Mouse (Mus musculus) CH12.LX (cell line): ENCODE results near the gene Smarcd1. TPM values are rescaled to one million over a fixed set of nuclear protein-coding genes. Genes with fewer than 3 reads are reported as not detected.

Experiments used
- DNase-seq: peaks from one replicate; pipeline ENCODE4 v3.0.0-alpha.2; 2013; ENCODE audit errors: extremely low read depth
- H3K27ac ChIP-seq: 2 replicates; pipeline ENCODE4 v1.5.1; 2012; ENCODE audit warnings: low read depth, mild to moderate bottlenecking, control low read depth, moderate library complexity; ENCODE audit not compliant: insufficient read depth
- H3K27me3 ChIP-seq: replicated peaks from 2 replicates; pipeline ENCODE3; 2012; ENCODE audit warnings: inconsistent platforms
- H3K36me3 ChIP-seq, 2 experiments: replicated peaks in 1 of 2; 2 replicates each; pipeline versions ENCODE3 to v1.6.1; 2012; ENCODE audit warnings: inconsistent platforms in 1 of 2, low read length in 1 of 2, mild to moderate bottlenecking in 1 of 2, mixed read lengths in 1 of 2, moderate library complexity in 1 of 2; ENCODE audit not compliant: control insufficient read depth in 1 of 2, insufficient read depth in 1 of 2
- H3K4me1 ChIP-seq, 2 experiments: 2 replicates each; pipeline ENCODE4 v1.6.1; 2012; ENCODE audit warnings: inconsistent platforms in 1 of 2, moderate library complexity in 1 of 2; ENCODE audit not compliant: insufficient read depth in 2 of 2, control insufficient read depth in 1 of 2
- H3K4me2 ChIP-seq: 2 replicates; pipeline ENCODE4 v1.6.1; 2012; ENCODE audit warnings: low read depth, mild to moderate bottlenecking, control low read depth; ENCODE audit not compliant: poor library complexity, insufficient read depth, severe bottlenecking
- H3K4me3 ChIP-seq, 3 experiments: fragments of 150-350 bp in 1 of 3; sonication (generic) in 1 of 3; replicated peaks in 1 of 3; 2 replicates each; pipeline versions ENCODE3 to v1.5.1; 2011 to 2012; ENCODE audit warnings: low read depth in 2 of 3, low read length in 2 of 3, mild to moderate bottlenecking in 2 of 3, moderate library complexity in 2 of 3, control low read depth in 1 of 3, improper control_type of control experiment in 1 of 3, inconsistent platforms in 1 of 3, mixed read lengths in 1 of 3; ENCODE audit not compliant: poor library complexity in 1 of 3
- H3K79me2 ChIP-seq: replicated peaks from 2 replicates; pipeline ENCODE4 v1.6.1; 2012; ENCODE audit warnings: mild to moderate bottlenecking, moderate library complexity; ENCODE audit not compliant: control insufficient read depth, poor library complexity, insufficient read depth, severe bottlenecking; ENCODE audit errors: extremely low read depth
- H3K9ac ChIP-seq: 2 replicates; pipeline ENCODE4 v1.6.1; 2012; ENCODE audit warnings: low read depth, mild to moderate bottlenecking, control low read depth, moderate library complexity; ENCODE audit not compliant: insufficient read depth
- H3K9me3 ChIP-seq: replicated peaks from 2 replicates; pipeline ENCODE3; 2012; ENCODE audit warnings: low read length, inconsistent platforms, mixed read lengths
- BHLHE40 ChIP-seq: IDR thresholded peaks from 2 replicates; pipeline ENCODE4 v1.6.1; 2011; ENCODE audit warnings: mild to moderate bottlenecking, low read depth, low read length, improper control_type of control experiment
- EP300 ChIP-seq: IDR thresholded peaks from 2 replicates; pipeline ENCODE4 v1.6.1; 2011; ENCODE audit warnings: low read length, improper control_type of control experiment
- HCFC1 ChIP-seq: IDR thresholded peaks from 2 replicates; pipeline ENCODE4 v1.6.1; 2012; ENCODE audit warnings: low read depth, mild to moderate bottlenecking, inconsistent platforms, low read length, improper control_type of control experiment
- IRF4 ChIP-seq: IDR thresholded peaks from 2 replicates; pipeline ENCODE4 v1.6.1; 2014; ENCODE audit warnings: low read depth, mild to moderate bottlenecking, inconsistent platforms, low read length, improper control_type of control experiment
- JUN ChIP-seq: IDR thresholded peaks from 2 replicates; pipeline ENCODE4 v1.6.1; 2011; ENCODE audit warnings: low read depth, mild to moderate bottlenecking, low read length, improper control_type of control experiment, moderate library complexity; ENCODE audit not compliant: insufficient read depth
- MAX ChIP-seq: IDR thresholded peaks from 2 replicates; pipeline ENCODE4 v1.6.1; 2011; ENCODE audit warnings: low read length, improper control_type of control experiment
- MAZ ChIP-seq: IDR thresholded peaks from 2 replicates; pipeline ENCODE4 v1.6.1; 2012; ENCODE audit warnings: low read depth, mild to moderate bottlenecking, inconsistent platforms, low read length, improper control_type of control experiment, moderate library complexity
- NRF1 ChIP-seq: IDR thresholded peaks from 2 replicates; pipeline ENCODE4 v1.6.1; 2014; ENCODE audit warnings: low read depth, mild to moderate bottlenecking, inconsistent platforms, low read length, improper control_type of control experiment, moderate library complexity
- PAX5 ChIP-seq: IDR thresholded peaks from 2 replicates; pipeline ENCODE4 v1.6.1; 2012; ENCODE audit warnings: low read length, inconsistent platforms, mixed read lengths
- POLR2AphosphoS2 ChIP-seq: IDR thresholded peaks from 2 replicates; pipeline ENCODE4 v1.6.1; 2011; ENCODE audit warnings: low read depth, low read length, improper control_type of control experiment
- ZKSCAN1 ChIP-seq: IDR thresholded peaks from 2 replicates; pipeline ENCODE4 v1.6.1; 2012; ENCODE audit warnings: low read depth, inconsistent platforms, low read length, improper control_type of control experiment, borderline replicate concordance
- dilution Hi-C: fragments of 300-500 bp; cut with MboI; formaldehyde crosslinking; loops from 2 replicates; pipeline ENCODE4 v1.14.3; 2020; ENCODE audit warnings: low sequenced_read_pairs; ENCODE audit not compliant: extremely low pct_unique_long_range_greater_than_20kb, extremely low pct_ligation_motif_present
- in situ Hi-C: fragments of 300-500 bp; cut with MboI; formaldehyde crosslinking; loops from 3 replicates; pipeline ENCODE4 v1.14.3; 2019; ENCODE audit warnings: low sequenced_read_pairs, low pct_ligation_motif_present, low pct_unique_long_range_greater_than_20kb, mixed read lengths
- polyA plus RNA-seq: library from polyadenylated mRNA; unstranded; fragments of >175 nt; gene quantifications from 2 replicates; pipeline ENCODE4 v1.2.1, GENCODE M21; 2012; ENCODE audit warnings: low read depth; ENCODE audit not compliant: insufficient read length
- total RNA-seq, 2 experiments: library from RNA; depleted of rRNA; stranded (reverse); fragments of 300-350 nt in 1 of 2; fragments of >200 nt in 1 of 2; gene quantifications; 2 replicates each; pipeline ENCODE4 v1.2.3; 2012 to 2014

Gene Smarcd1
- total and polyA plus RNA-seq, 3 experiments = 12.5 to 69.9 (median 17.9) TPM

GRCm38 (mm10) chr15:99670154-99670821 is 31.6 kb upstream of the Smarcd1 start, which contains the start of gene Asic1:
Gene Asic1 (plus strand): TSS chr15:99670368.
- in situ Hi-C loops (loop anchor here (5.0 kb wide), 1 partner anchor 168 kb away; no protein-coding TSS in a partner anchor), dilution Hi-C loops (no loop called here)
- Histone ChIP-seq H3K36me3 (no peaks in the 10 kb centered on the region), H3K9ac (no peak within 1 kb of the TSS), H3K27ac (no peak within 1 kb of the TSS), H3K9me3 (peaks cover 4% of the 10 kb centered on the region), H3K4me2 (peak within 1 kb of the TSS; percentile 27), H3K4me1 (peaks cover 0 to 10% of the 10 kb centered on the region in 2 experiments; a peak in 1 of 4 replicates), H3K79me2 (no peaks in the 10 kb centered on the region), H3K4me3 (peak within 1 kb of the TSS in 1 of 3 experiments; percentile 9), H3K27me3 (peaks cover 72% of the 10 kb centered on the region)
- TF ChIP-seq JUN (no peak), PAX5 (no peak), NRF1 (peak; percentile 64), BHLHE40 (peak; percentile 45)
- DNase-seq = no peak

DNA sequence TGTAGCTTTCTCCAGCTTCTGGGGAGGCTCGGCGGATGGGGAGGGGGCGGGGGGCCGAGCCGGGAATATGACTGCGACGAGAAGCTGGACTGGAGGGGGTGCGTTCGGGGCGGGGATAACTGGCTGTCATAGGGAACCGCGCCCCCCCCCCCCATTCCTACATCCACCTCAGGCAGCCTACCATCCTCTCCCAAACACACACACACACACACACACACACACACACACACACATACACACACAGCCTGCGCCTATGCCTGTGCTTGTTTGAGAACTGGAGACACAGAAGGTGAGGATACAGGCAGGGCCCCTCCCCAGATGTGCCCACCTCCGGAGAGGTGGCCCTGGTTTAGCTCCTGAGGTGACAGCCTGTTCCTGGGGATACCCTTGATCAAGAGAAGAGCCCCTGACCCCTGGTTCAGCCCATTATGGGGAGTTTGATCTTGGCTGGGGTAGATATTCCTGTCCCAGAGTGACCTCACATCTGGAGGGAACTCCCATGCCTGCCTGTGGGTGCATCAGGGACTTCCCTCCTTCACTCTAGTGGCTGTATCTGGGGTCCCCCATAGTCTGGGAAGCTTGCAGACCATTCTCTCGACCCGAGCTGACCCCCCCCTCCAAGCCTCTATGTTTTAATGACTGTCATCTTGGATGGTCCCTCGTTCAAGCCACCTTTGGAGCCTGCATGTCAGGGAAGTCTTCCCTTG is 30.8 kb upstream of the Smarcd1 start:
- Histone ChIP-seq H3K27me3 (peaks cover 71% of the 10 kb centered on the region), H3K4me1 (peaks cover 0 to 10% of the 10 kb centered on the region in 2 experiments; a peak in 1 of 4 replicates), H3K4me3 (peak overlapping the region in 1 of 3 experiments; percentile 9)
- TF ChIP-seq MAX = no peak
- no peak for TF ChIP-seq MAZ
- TF ChIP-seq EP300 = no peak
- no peak for TF ChIP-seq PAX5
- no peak for TF ChIP-seq IRF4
- no peak for TF ChIP-seq ZKSCAN1
- TF ChIP-seq POLR2AphosphoS2 = no peak
- no peak for TF ChIP-seq HCFC1
- TF ChIP-seq, all 38 proteins: peak for 0
- Histone ChIP-seq H3K9me3 (peaks cover 4% of the 10 kb centered on the region), H3K36me3 (no peaks in the 10 kb centered on the region), H3K79me2 (no peaks in the 10 kb centered on the region), H3K4me2 (peak overlapping the region; percentile 27), H3K27ac (no peak overlapping the region), H3K9ac (no peak overlapping the region)
- dilution Hi-C loops = no loop called here
- in situ Hi-C loops = loop anchor here (5.0 kb wide), 1 partner anchor 169 kb away; no protein-coding TSS in a partner anchor
- DNase-seq = no peak
